Mouse (Mus musculus) MEL (cell line): ENCODE measurements around the gene 1700013G24Rik. TPM values are rescaled to one million over a fixed set of nuclear protein-coding genes. Genes with fewer than 3 reads are reported as not detected.

Experiments
- DNase-seq: peaks from one replicate; pipeline ENCODE4 v3.0.0; 2011; ENCODE audit warnings: low read depth, low spot score
- H3K27ac ChIP-seq: 2 replicates; pipeline ENCODE4 v1.5.1; 2012; ENCODE audit warnings: low read depth, mild to moderate bottlenecking, control low read depth, low read length, moderate library complexity; ENCODE audit not compliant: control insufficient read depth
- H3K27me3 ChIP-seq, 2 experiments: fragments of 150-350 bp in 1 of 2; sonication (generic) in 1 of 2; 2 replicates each; pipeline ENCODE4 v1.6.1; 2012; ENCODE audit warnings: low read length in 2 of 2, mild to moderate bottlenecking in 2 of 2, improper control_type of control experiment in 1 of 2, moderate library complexity in 1 of 2; ENCODE audit not compliant: insufficient read depth in 2 of 2, control insufficient read depth in 1 of 2
- H3K36me3 ChIP-seq, 2 experiments: 2 replicates each; pipeline ENCODE4 v1.6.1; 2012 to 2014; ENCODE audit warnings: low read length in 2 of 2, improper control_type of control experiment in 1 of 2, inconsistent platforms in 1 of 2, mild to moderate bottlenecking in 1 of 2; ENCODE audit not compliant: insufficient read depth in 2 of 2, control insufficient read depth in 1 of 2
- H3K4me1 ChIP-seq, 2 experiments: fragments of 150-350 bp in 1 of 2; sonication (generic) in 1 of 2; 2 replicates each; pipeline ENCODE4 v1.6.1; 2012; ENCODE audit warnings: low read length in 2 of 2, improper control_type of control experiment in 1 of 2, mild to moderate bottlenecking in 1 of 2; ENCODE audit not compliant: insufficient read depth in 2 of 2, control insufficient read depth in 1 of 2
- H3K4me3 ChIP-seq, 2 experiments: fragments of 150-350 bp in 1 of 2; sonication (generic) in 1 of 2; 2 replicates each; pipeline ENCODE4 v1.5.1; 2012; ENCODE audit warnings: low read depth in 2 of 2, low read length in 2 of 2, mild to moderate bottlenecking in 2 of 2, moderate library complexity in 2 of 2, control low read depth in 1 of 2, improper control_type of control experiment in 1 of 2; ENCODE audit not compliant: control insufficient read depth in 1 of 2, insufficient read depth in 1 of 2
- H3K79me2 ChIP-seq: 2 replicates; pipeline ENCODE4 v1.6.1; 2012; ENCODE audit warnings: mild to moderate bottlenecking, low read length, moderate library complexity; ENCODE audit not compliant: control insufficient read depth, poor library complexity, insufficient read depth
- H3K9ac ChIP-seq: 2 replicates; pipeline ENCODE4 v1.6.1; 2012; ENCODE audit warnings: low read depth, mild to moderate bottlenecking, control low read depth, low read length, moderate library complexity; ENCODE audit not compliant: control insufficient read depth, poor library complexity, severe bottlenecking
- H3K9me3 ChIP-seq: fragments of 150-350 bp; sonication (generic); replicated peaks from 2 replicates; pipeline ENCODE4 v1.6.1; 2012; ENCODE audit warnings: mild to moderate bottlenecking, low read length, improper control_type of control experiment, moderate library complexity; ENCODE audit not compliant: insufficient read depth
- BHLHE40 ChIP-seq: IDR thresholded peaks from 2 replicates; pipeline ENCODE4 v1.6.1; 2012; ENCODE audit warnings: low read depth, mild to moderate bottlenecking, inconsistent platforms, low read length, improper control_type of control experiment, borderline replicate concordance
- CTCF ChIP-seq, 3 experiments: IDR thresholded peaks in 2 of 3; conservative IDR thresholded peaks in 1 of 3; 2 replicates each; pipeline ENCODE4 v1.5.1; 2011 to 2012; ENCODE audit warnings: low read length in 3 of 3, low read depth in 2 of 3, mild to moderate bottlenecking in 2 of 3, improper control_type of control experiment in 1 of 3, inconsistent platforms in 1 of 3, mixed read lengths in 1 of 3, moderate library complexity in 1 of 3; ENCODE audit not compliant: control insufficient read depth in 1 of 3, insufficient read depth in 1 of 3, poor library complexity in 1 of 3, severe bottlenecking in 1 of 3
- E2F4 ChIP-seq: IDR thresholded peaks from 2 replicates; pipeline ENCODE4 v1.6.1; 2011; ENCODE audit warnings: low read depth, low read length, improper control_type of control experiment, borderline replicate concordance
- EP300 ChIP-seq, 2 experiments: IDR thresholded peaks; 2 replicates each; pipeline ENCODE4 v1.6.1; 2011; ENCODE audit warnings: improper control_type of control experiment in 2 of 2, low read length in 2 of 2, low read depth in 1 of 2, mild to moderate bottlenecking in 1 of 2
- ETS1 ChIP-seq: IDR thresholded peaks from 2 replicates; pipeline ENCODE4 v1.6.1; 2012; ENCODE audit warnings: low read depth, mild to moderate bottlenecking, inconsistent platforms, low read length, improper control_type of control experiment, moderate library complexity
- KAT2A ChIP-seq: conservative IDR thresholded peaks from 2 replicates; pipeline ENCODE4 v1.6.1; 2012; ENCODE audit warnings: low read depth, low read length, improper control_type of control experiment, inconsistent platforms
- MAFK ChIP-seq: IDR thresholded peaks from 2 replicates; pipeline ENCODE4 v1.6.1; 2011; ENCODE audit warnings: low read depth, mild to moderate bottlenecking, low read length, improper control_type of control experiment, borderline replicate concordance
- MAZ ChIP-seq: IDR thresholded peaks from 2 replicates; pipeline ENCODE4 v1.6.1; 2012; ENCODE audit warnings: low read depth, mild to moderate bottlenecking, inconsistent platforms, low read length, improper control_type of control experiment
- MEF2A ChIP-seq: IDR thresholded peaks from 2 replicates; pipeline ENCODE4 v1.6.1; 2014; ENCODE audit warnings: low read depth, mild to moderate bottlenecking, inconsistent platforms, low read length, improper control_type of control experiment; ENCODE audit not compliant: poor library complexity, insufficient replicate concordance, severe bottlenecking; ENCODE audit errors: extremely low read depth
- MXI1 ChIP-seq: IDR thresholded peaks from 2 replicates; pipeline ENCODE4 v1.6.1; 2011; ENCODE audit warnings: mild to moderate bottlenecking, low read depth, low read length, improper control_type of control experiment
- MYB ChIP-seq: IDR thresholded peaks from 2 replicates; pipeline ENCODE4 v1.6.1; 2011; ENCODE audit warnings: mild to moderate bottlenecking, low read depth, low read length, improper control_type of control experiment
- NELFE ChIP-seq: IDR thresholded peaks from 2 replicates; pipeline ENCODE4 v1.6.1; 2011; ENCODE audit warnings: low read depth, low read length, improper control_type of control experiment
- NRF1 ChIP-seq: IDR thresholded peaks from 2 replicates; pipeline ENCODE4 v1.6.1; 2014; ENCODE audit warnings: low read depth, mild to moderate bottlenecking, inconsistent platforms, low read length, improper control_type of control experiment, moderate library complexity; ENCODE audit not compliant: poor library complexity, insufficient read depth, severe bottlenecking
- POLR2AphosphoS5 ChIP-seq: IDR thresholded peaks from 2 replicates; pipeline ENCODE4 v1.6.1; 2012; ENCODE audit warnings: low read depth, borderline replicate concordance, mild to moderate bottlenecking, inconsistent platforms, low read length, moderate library complexity, mixed read lengths
- RAD21 ChIP-seq: IDR thresholded peaks from 2 replicates; pipeline ENCODE4 v1.6.1; 2011; ENCODE audit warnings: mild to moderate bottlenecking, low read depth, low read length, improper control_type of control experiment
- RCOR1 ChIP-seq: IDR thresholded peaks from 2 replicates; pipeline ENCODE4 v1.6.1; 2012; ENCODE audit warnings: low read depth, mild to moderate bottlenecking, inconsistent platforms, low read length, improper control_type of control experiment
- TAL1 ChIP-seq: IDR thresholded peaks from 2 replicates; pipeline ENCODE4 v1.6.1; 2012; ENCODE audit warnings: mild to moderate bottlenecking, inconsistent platforms, low read length, moderate library complexity, mixed read lengths
- TBP ChIP-seq: IDR thresholded peaks from 2 replicates; pipeline ENCODE4 v1.8.0; 2011; ENCODE audit warnings: low read depth, low read length, improper control_type of control experiment
- USF1 ChIP-seq: IDR thresholded peaks from 2 replicates; pipeline ENCODE4 v1.6.1; 2014; ENCODE audit warnings: low read depth, mild to moderate bottlenecking, inconsistent platforms, low read length, improper control_type of control experiment, moderate library complexity
- polyA plus RNA-seq, 2 experiments: library from polyadenylated mRNA; stranded (reverse) in 1 of 2; unstranded in 1 of 2; fragments of >175 nt in 1 of 2; fragments of >200 nt in 1 of 2; gene quantifications; 2 replicates each; pipeline versions ENCODE4 v1.2.1 to v1.2.4; 2012; ENCODE audit warnings: low replicate concordance in 2 of 2, low read depth in 1 of 2; ENCODE audit not compliant: insufficient read length in 2 of 2, insufficient read depth in 1 of 2, missing spikeins in 1 of 2
- total RNA-seq: library from RNA; depleted of rRNA; stranded (reverse); fragments of 300-350 nt; gene quantifications from 2 replicates; pipeline ENCODE4 v1.2.3, GENCODE M21; 2012

1700013G24Rik gene
- total and polyA plus RNA-seq, 3 experiments: not detected

- H3K9ac ChIP-seq: no peak overlapping the region
- H3K4me3 ChIP-seq: no peak overlapping the region
- DNase-seq: no peak
- H3K79me2 ChIP-seq: no peaks in the 10 kb centered on the region
- no peaks in the 10 kb centered on the region for H3K4me1 ChIP-seq
- H3K36me3 ChIP-seq: no peaks in the 10 kb centered on the region
- H3K27ac ChIP-seq: no peak overlapping the region
- TF ChIP-seq BHLHE40 (no peak), MEF2A (no peak), E2F4 (no peak), MAFK (no peak), ETS1 (no peak), RAD21 (no peak), NRF1 (no peak), NELFE (no peak), EP300 (IDR thresholded peaks at IDR 0.05; ENCODE audit: low read depth in 1 of 2, low read length in 2 of 2) (no peak), POLR2AphosphoS5 (no peak), USF1 (no peak), RCOR1 (no peak), KAT2A (no peak), MXI1 (no peak), MYB (no peak), TAL1 (no peak), CTCF (IDR thresholded peaks at IDR 0.05 in 2 of 3, conservative IDR thresholded peaks at IDR 0.05 in 1 of 3; ENCODE audit: control insufficient read depth in 1 of 3, insufficient read depth in 1 of 3, low read depth in 2 of 3, low read length in 3 of 3, poor library complexity in 1 of 3, severe bottlenecking in 1 of 3) (no peak)
- H3K9me3 ChIP-seq: no peaks in the 10 kb centered on the region
- no peaks in the 10 kb centered on the region for H3K27me3 ChIP-seq
These were observed 42.5 kb downstream of the 1700013G24Rik start for GRCm38 (mm10) chr4:137495501-137496100.

DNA sequence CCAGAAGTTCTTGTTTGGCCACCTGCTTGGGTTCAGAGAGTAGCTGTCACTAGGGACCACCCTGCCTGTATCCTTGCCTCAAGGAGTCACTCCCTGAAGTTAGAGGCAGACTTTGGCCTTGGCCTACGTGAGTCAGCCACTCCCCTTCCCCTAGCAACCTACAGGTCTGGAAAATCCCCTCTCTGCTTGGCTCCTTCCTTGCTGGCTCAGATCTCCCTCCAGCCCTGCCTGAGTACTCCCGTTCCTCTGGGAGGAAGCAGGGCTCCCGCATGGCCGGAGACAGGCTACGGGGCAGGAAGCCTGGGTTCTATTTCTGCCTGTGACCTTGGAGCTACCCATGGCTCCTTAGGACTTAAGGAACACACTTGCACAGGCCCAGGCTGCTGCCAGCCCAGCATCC, 44.3 kb downstream of the 1700013G24Rik start:
- no peaks in the 10 kb centered on the region for H3K4me1 ChIP-seq
- H3K9me3 ChIP-seq: no peaks in the 10 kb centered on the region
- H3K9ac ChIP-seq: no peak overlapping the region
- TF ChIP-seq TBP: no peak
- no peak for TF ChIP-seq MAZ
- no peak for TF ChIP-seq NRF1
- TF ChIP-seq MAFK: no peak
- no peak for TF ChIP-seq CTCF (IDR thresholded peaks at IDR 0.05 in 2 of 3, conservative IDR thresholded peaks at IDR 0.05 in 1 of 3; ENCODE audit: control insufficient read depth in 1 of 3, insufficient read depth in 1 of 3, low read depth in 2 of 3, low read length in 3 of 3, poor library complexity in 1 of 3, severe bottlenecking in 1 of 3)
- DNase-seq: no peak
- H3K36me3 ChIP-seq: no peaks in the 10 kb centered on the region
- H3K79me2 ChIP-seq: no peaks in the 10 kb centered on the region
- H3K27me3 ChIP-seq: no peaks in the 10 kb centered on the region
- H3K4me3 ChIP-seq: no peak overlapping the region
- H3K27ac ChIP-seq: no peak overlapping the region
